Mouse (Mus musculus) ES-E14 (cell line): Measurements from ENCODE around the gene Nek8.

Experiments
- CHD2 ChIP-seq: IDR thresholded peaks from 2 replicates; pipeline ENCODE4 v1.6.1; 2014; ENCODE audit warnings: mild to moderate bottlenecking, low read depth, low read length, inconsistent platforms
- HCFC1 ChIP-seq: IDR thresholded peaks from 2 replicates; pipeline ENCODE4 v1.6.1; 2012; ENCODE audit warnings: low read length, inconsistent platforms, borderline replicate concordance; ENCODE audit not compliant: insufficient read depth
- MAFK ChIP-seq: IDR thresholded peaks from 2 replicates; pipeline ENCODE4 v1.6.1; 2014; ENCODE audit warnings: mild to moderate bottlenecking, low read depth, low read length, inconsistent platforms; ENCODE audit not compliant: insufficient read depth
- ZC3H11A ChIP-seq: IDR thresholded peaks from 2 replicates; pipeline ENCODE4 v1.6.1; 2012; ENCODE audit warnings: low read depth, mild to moderate bottlenecking, inconsistent platforms, low read length, borderline replicate concordance
- ZNF384 ChIP-seq: IDR thresholded peaks from 2 replicates; pipeline ENCODE4 v1.6.1; 2012; ENCODE audit warnings: low read depth, low read length, inconsistent platforms

GRCm38 (mm10) chr11:78205361-78206206 is 29.1 kb upstream of the Nek8 start:
- TF ChIP-seq MAFK, result no peak
- TF ChIP-seq CHD2, result no peak
- TF ChIP-seq HCFC1, result no peak
- no peak for TF ChIP-seq ZC3H11A
- no peak for TF ChIP-seq ZNF384
